Mouse (Mus musculus) heart, postnatal 0 days (tissue): ENCODE data around the gene Syt9. TPM values are rescaled to one million over a fixed set of nuclear protein-coding genes. Genes with fewer than 3 reads are reported as not detected.

Source experiments
- ATAC-seq: fragments of 200-750 bp; cut with Nextera tagmentation; 2 replicates; pipeline ENCODE4 v1.8.0; 2017; ENCODE audit warnings: low read depth, moderate number of reproducible peaks, moderate library complexity; ENCODE audit not compliant: insufficient read depth
- DNase-seq: peaks from one replicate; pipeline ENCODE4 v3.0.0-alpha.2; 2016; ENCODE audit warnings: low spot score
- H3K27ac ChIP-seq: fragments of 300-500 bp; sonication (generic); 2 replicates; pipeline ENCODE4 v1.5.1; 2014; ENCODE audit warnings: low read depth, mild to moderate bottlenecking
- H3K27me3 ChIP-seq: fragments of 300-500 bp; sonication (generic); 2 replicates; pipeline ENCODE4 v1.6.1; 2014; ENCODE audit warnings: low read length, mixed read lengths; ENCODE audit not compliant: control insufficient read depth, insufficient read depth
- H3K36me3 ChIP-seq: fragments of 300-500 bp; sonication (generic); replicated peaks from 2 replicates; pipeline ENCODE4 v1.6.1; 2014; ENCODE audit warnings: low read length, mixed read lengths; ENCODE audit not compliant: control insufficient read depth, insufficient read depth
- H3K4me1 ChIP-seq: fragments of 300-500 bp; sonication (generic); 2 replicates; pipeline ENCODE4 v1.6.1; 2014; ENCODE audit warnings: antibody characterized with exemption; ENCODE audit not compliant: control insufficient read depth, insufficient read depth
- H3K4me2 ChIP-seq: fragments of 300-500 bp; sonication (generic); 2 replicates; pipeline ENCODE4 v1.6.1; 2014; ENCODE audit warnings: low read depth, mild to moderate bottlenecking, low read length, moderate library complexity
- H3K4me3 ChIP-seq: fragments of 300-500 bp; sonication (generic); 2 replicates; pipeline ENCODE4 v1.5.1; 2014; ENCODE audit warnings: low read depth, low read length
- H3K9ac ChIP-seq: fragments of 300-500 bp; sonication (generic); replicated peaks from 2 replicates; pipeline ENCODE4 v1.6.1; 2014; ENCODE audit warnings: low read depth, low read length, mixed read lengths
- H3K9me3 ChIP-seq: fragments of 300-500 bp; sonication (generic); replicated peaks from 2 replicates; pipeline ENCODE4 v1.6.1; 2016; ENCODE audit warnings: low read length; ENCODE audit not compliant: control insufficient read depth
- CTCF ChIP-seq: IDR thresholded peaks from 2 replicates; pipeline ENCODE4 v1.5.1; 2016; ENCODE audit warnings: antibody characterized with exemption, control low read depth, low read depth
- EP300 ChIP-seq: IDR thresholded peaks from 2 replicates; pipeline ENCODE4 v1.6.1; 2016; ENCODE audit warnings: antibody characterized with exemption, low read depth
- WGBS: fragments of 180-500 bp; shearing (Covaris S2); extraction: QIAGEN DNeasy Blood & Tissue Kit; methylation state at CpG from one replicate; pipeline ENCODE4 v1.1.7; 2014; 5-methylcytosine and 5-hydroxymethylcytosine counted together
- polyA plus RNA-seq: library from polyadenylated mRNA; unstranded; fragments of >200 nt; fragmentation: Nextera tagmentation; extraction: Ambion mirVana; gene quantifications from 2 replicates; pipeline ENCODE4 v1.2.1, GENCODE M21; 2015
- total RNA-seq: library from RNA; depleted of rRNA; stranded (reverse); fragments of >200 nt; gene quantifications from 2 replicates; pipeline ENCODE4 v1.2.3, GENCODE M21; 2014; ENCODE audit warnings: low replicate concordance

Gene Syt9
- total and polyA plus RNA-seq, 2 experiments from 2014 or later = 0.07 TPM; not detected in 1

- no peak for ATAC-seq
- Histone ChIP-seq H3K4me2 (no peak overlapping the region), H3K4me1 (no peaks in the 10 kb centered on the region), H3K4me3 (no peak overlapping the region), H3K27ac (no peak overlapping the region), H3K9ac (no peak overlapping the region), H3K36me3 (no peaks in the 10 kb centered on the region), H3K27me3 (no peaks in the 10 kb centered on the region), H3K9me3 (no peaks in the 10 kb centered on the region)
- TF ChIP-seq EP300 (no peak), CTCF (no peak)
- DNase-seq = no peak
- WGBS = 73% methylated on average over 3 of the region's 3 CpGs
Measured at GRCm38 (mm10) chr7:107437381-107437780, 66.9 kb downstream of the Syt9 start.

GRCm38 (mm10) chr7:107444579-107444978, 74.1 kb downstream of the Syt9 start:
- Histone ChIP-seq H3K9me3 (no peaks in the 10 kb centered on the region), H3K4me3 (no peak overlapping the region), H3K36me3 (no peaks in the 10 kb centered on the region), H3K4me1 (no peaks in the 10 kb centered on the region), H3K27me3 (no peaks in the 10 kb centered on the region), H3K27ac (no peak overlapping the region), H3K9ac (no peak overlapping the region), H3K4me2 (no peak overlapping the region)
- no peak for DNase-seq
- TF ChIP-seq CTCF (no peak), EP300 (no peak)
- ATAC-seq = no peak

- H3K4me1 ChIP-seq = no peaks in the 10 kb centered on the region
- no peak overlapping the region for H3K4me3 ChIP-seq
- H3K4me2 ChIP-seq = no peak overlapping the region
- no peak overlapping the region for H3K9ac ChIP-seq
- H3K9me3 ChIP-seq = no peaks in the 10 kb centered on the region
- ATAC-seq (no peak), DNase-seq (no peak)
- WGBS = 47% methylated on average over 2 of the region's 2 CpGs
- H3K27me3 ChIP-seq = no peaks in the 10 kb centered on the region
- no peaks in the 10 kb centered on the region for H3K36me3 ChIP-seq
- TF ChIP-seq CTCF = no peak
- TF ChIP-seq EP300 = no peak
- H3K27ac ChIP-seq = no peak overlapping the region
Measured at GRCm38 (mm10) chr7:107454660-107455059, 84.1 kb downstream of the Syt9 start.

GRCm38 (mm10) chr7:107455118-107455521, 84.6 kb downstream of the Syt9 start:
- TF ChIP-seq EP300 (no peak), CTCF (no peak)
- DNase-seq = no peak
- WGBS = 45% methylated on average over 5 of the region's 5 CpGs

GRCm38 (mm10) chr7:107461167-107461566, 90.6 kb downstream of the Syt9 start:
- H3K9me3 ChIP-seq = no peaks in the 10 kb centered on the region
- H3K36me3 ChIP-seq = no peaks in the 10 kb centered on the region
- H3K9ac ChIP-seq = no peak overlapping the region
- DNase-seq (no peak), ATAC-seq (no peak)
- 61% methylated on average over 4 of the region's 4 CpGs for WGBS
- H3K4me3 ChIP-seq = no peak overlapping the region
- no peaks in the 10 kb centered on the region for H3K4me1 ChIP-seq
- H3K4me2 ChIP-seq = no peak overlapping the region
- H3K27ac ChIP-seq = no peak overlapping the region
- TF ChIP-seq CTCF (no peak), EP300 (no peak)
- no peaks in the 10 kb centered on the region for H3K27me3 ChIP-seq

More at GRCm38 (mm10) chr7:107455118-107455521, 84.6 kb downstream of the Syt9 start:
- Histone ChIP-seq H3K9me3 (no peaks in the 10 kb centered on the region), H3K27ac (no peak overlapping the region), H3K4me3 (no peak overlapping the region), H3K4me1 (no peaks in the 10 kb centered on the region), H3K27me3 (no peaks in the 10 kb centered on the region), H3K9ac (no peak overlapping the region), H3K4me2 (no peak overlapping the region), H3K36me3 (no peaks in the 10 kb centered on the region)
- no peak for ATAC-seq

GRCm38 (mm10) chr7:107461699-107462440, 91.3 kb downstream of the Syt9 start:
- Histone ChIP-seq H3K4me1 (no peaks in the 10 kb centered on the region), H3K27me3 (no peaks in the 10 kb centered on the region), H3K27ac (no peak overlapping the region), H3K9me3 (no peaks in the 10 kb centered on the region), H3K36me3 (no peaks in the 10 kb centered on the region), H3K4me2 (no peak overlapping the region), H3K4me3 (no peak overlapping the region), H3K9ac (no peak overlapping the region)
- WGBS = 41% methylated on average over 1 of the region's 1 CpGs
- TF ChIP-seq EP300 (no peak), CTCF (no peak)
- ATAC-seq (no peak), DNase-seq (no peak)
